Mouse (Mus musculus): ENCODE measurements around the gene Sema5b. TPM values are rescaled to one million over a fixed set of nuclear protein-coding genes. Genes with fewer than 3 reads are reported as not detected.

Gene Sema5b
- total RNA-seq, 2 experiments from 2014 or later: 29.9 to 30.5 TPM

DNA sequence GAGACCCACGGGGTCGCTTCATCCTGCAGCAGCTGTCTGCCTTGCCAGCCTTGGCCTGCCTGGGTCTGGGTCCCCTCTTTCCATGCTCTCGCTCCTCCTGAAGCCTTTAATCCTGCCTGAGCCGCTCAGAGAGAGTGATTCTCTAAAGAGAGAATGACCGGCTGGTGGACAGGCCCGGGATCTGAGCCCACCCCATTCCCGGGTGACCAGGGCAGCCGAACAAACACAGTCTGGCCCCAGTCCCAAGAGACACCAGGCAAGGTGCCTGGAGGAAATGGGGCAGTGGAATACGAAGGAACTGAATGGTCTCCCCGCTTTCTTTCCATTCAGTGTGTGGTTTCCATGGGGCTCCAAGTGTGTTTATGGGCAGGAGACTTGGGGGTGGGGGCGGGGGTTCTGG is 50.8 kb downstream of the Sema5b start:
- peak; percentile 71 for DNase-seq
- intact Hi-C loops (cut with DNase I): no loop called here

- intact Hi-C loops (cut with DNase I): no loop called here
- DNase-seq: peak; percentile 84
Observed at GRCm38 (mm10) chr16:35592274-35593065, 51.5 kb downstream of the Sema5b start.

DNA sequence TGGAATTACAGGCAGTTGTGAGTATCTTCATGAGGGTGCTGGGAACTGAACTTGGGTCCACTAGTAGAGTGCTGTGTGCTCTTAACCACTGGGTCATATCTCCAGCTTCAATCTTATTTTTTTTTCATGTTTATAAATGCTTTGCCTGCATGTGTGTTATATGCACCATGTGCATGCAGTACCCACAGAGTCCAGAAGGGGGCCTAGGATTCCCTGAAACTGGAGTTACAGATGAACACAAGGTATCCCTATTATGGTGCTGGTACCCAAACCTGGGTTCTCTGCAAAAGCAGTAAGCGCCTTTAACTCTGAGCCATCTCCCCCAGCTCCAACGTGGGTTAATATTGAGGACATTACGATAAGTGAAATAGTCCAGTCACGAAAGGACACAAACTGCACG is 52.5 kb downstream of the Sema5b start:
- no peak for DNase-seq
- intact Hi-C loops (cut with DNase I): no loop called here

- no peak for DNase-seq
Observed at GRCm38 (mm10) chr16:35596241-35596640, 55.3 kb downstream of the Sema5b start.

DNA sequence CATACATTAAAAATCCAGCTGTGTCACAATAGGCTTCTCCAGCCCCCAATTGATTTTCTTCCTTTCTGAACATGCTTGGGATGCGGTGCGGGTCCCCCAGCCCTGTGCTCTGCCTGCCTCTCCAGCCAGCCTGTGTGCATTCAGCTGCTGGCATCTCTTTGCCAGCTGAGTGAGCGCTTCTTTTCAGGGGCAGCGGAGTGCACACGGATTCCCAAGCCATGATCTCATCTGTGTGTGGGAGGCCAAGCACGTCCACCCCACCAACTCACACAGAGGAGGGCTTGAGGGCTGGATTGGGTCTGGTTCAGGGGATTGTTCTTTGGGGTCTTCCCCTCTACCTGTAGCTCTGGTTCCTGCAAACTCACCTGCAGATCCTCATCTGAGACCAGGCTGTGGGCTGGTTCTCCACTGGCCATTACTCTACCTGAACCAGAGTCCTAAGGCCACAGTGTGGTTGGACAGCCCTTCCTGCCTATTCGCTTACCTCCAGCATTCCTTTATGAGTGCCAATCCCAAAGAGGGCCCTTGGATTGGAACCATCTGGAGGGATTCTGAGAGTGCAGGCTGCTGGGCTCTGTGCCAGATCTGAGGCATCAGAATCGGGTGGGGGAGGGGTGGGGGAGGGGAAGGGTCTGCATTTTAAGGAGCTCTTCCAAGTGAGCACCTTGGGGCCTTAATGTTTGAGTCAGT is 55.9 kb downstream of the Sema5b start:
- intact Hi-C loops (cut with DNase I): no loop called here
- DNase-seq: peak; percentile 76

More at GRCm38 (mm10) chr16:35596241-35596640, 55.3 kb downstream of the Sema5b start:
- intact Hi-C loops (cut with DNase I): no loop called here

- intact Hi-C loops (cut with DNase I): no loop called here
Observed at GRCm38 (mm10) chr16:35597991-35598390, 57.0 kb downstream of the Sema5b start.

DNA sequence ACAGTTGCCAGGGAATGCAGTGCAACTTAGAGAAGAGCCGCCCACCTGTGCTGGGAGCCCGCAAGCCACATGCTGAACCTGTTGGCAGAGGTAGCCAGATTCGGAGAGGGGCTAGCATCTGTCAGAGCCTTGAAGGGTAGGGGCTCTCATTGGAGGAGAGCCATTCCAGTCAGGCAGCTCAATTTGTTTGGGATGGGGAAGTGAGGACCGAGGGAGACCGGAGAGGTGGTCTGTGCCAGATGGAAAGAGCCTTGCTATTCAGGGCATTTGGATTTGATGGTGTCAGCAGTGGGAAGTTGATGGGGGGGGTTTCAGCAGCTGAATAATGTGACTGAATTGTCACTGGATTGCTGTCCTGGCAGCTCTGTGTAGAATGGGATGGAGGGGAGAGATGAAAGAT is 57.9 kb downstream of the Sema5b start:
- intact Hi-C loops (cut with DNase I): no loop called here
- DNase-seq: peak; percentile 34

More at GRCm38 (mm10) chr16:35597991-35598390, 57.0 kb downstream of the Sema5b start:
- DNase-seq: no peak

DNA sequence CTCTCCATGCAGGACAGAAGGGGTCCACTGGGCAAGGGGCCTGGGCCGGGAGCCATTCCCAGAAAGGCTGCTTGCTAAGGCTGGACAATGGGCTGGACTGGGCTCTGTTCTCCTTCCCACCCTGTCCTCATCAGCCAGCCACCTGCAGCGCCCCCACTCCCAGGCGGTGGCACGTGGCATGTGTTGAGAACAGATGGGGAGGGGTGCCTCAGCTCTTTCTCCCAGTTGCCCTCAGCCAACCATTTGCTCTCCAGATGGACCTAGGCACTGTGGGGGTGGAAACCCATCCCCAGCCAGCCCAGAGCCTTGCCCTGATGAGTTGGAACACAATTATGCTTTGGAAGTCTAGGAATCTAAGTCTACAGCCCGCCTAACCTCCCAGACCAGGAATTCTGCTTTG is 59.3 kb downstream of the Sema5b start:
- DNase-seq: peak; percentile 73
- intact Hi-C loops (cut with DNase I): no loop called here

GRCm38 (mm10) chr16:35601426-35601825 is 60.5 kb downstream of the Sema5b start:
- intact Hi-C loops (cut with DNase I): no loop called here

GRCm38 (mm10) chr16:35602529-35602928 is 61.6 kb downstream of the Sema5b start:
- DNase-seq: no peak
- intact Hi-C loops (cut with DNase I): no loop called here

More at GRCm38 (mm10) chr16:35601426-35601825, 60.5 kb downstream of the Sema5b start:
- DNase-seq: no peak

GRCm38 (mm10) chr16:35603729-35604522 is 63.0 kb downstream of the Sema5b start:
- intact Hi-C loops (cut with DNase I): no loop called here
- DNase-seq: no peak

DNA sequence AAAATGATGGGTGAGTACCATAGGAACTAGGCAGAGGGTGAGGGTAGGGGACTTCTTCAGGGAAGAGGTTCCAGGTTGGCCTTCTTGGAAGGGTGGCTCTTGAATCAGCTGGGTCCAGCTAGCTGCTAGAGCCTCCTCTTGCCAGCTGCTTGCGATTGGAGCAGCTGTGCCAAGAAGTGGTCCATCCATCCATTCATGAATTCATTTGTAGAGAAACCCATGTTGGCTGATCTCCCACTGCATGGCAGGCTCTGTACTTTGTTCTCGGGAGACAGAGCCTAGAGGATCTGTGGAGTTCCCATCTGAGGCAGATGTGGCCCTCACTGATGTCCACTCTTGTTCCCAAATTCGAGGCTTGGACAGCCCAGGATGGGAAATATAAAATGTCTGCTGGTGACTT is 66.3 kb downstream of the Sema5b start:
- DNase-seq: peak; percentile 73
- intact Hi-C loops (cut with DNase I): no loop called here

DNA sequence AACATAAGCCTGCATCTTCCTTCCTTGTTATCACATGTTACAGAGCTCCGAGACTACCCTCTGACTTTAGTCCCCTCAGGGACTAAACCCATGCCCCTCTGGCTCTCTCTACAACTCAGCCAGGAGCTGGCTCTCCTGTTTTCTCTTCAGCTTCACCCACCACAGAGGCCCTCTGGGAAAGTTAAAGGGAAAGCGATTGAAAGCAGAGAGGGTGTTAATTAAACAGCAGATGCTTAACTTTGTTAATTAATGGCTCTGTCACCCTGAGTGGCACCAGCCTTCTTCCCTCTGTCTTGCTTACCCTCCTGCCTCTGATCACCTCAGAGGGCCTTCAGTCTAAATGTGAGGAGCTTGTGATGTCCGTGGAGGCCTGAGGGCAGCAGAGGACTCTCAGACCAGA is 67.3 kb downstream of the Sema5b start:
- DNase-seq: no peak
- intact Hi-C loops (cut with DNase I): no loop called here

GRCm38 (mm10) chr16:35609561-35609960 is 68.6 kb downstream of the Sema5b start:
- DNase-seq: no peak
- intact Hi-C loops (cut with DNase I): no loop called here

GRCm38 (mm10) chr16:35613851-35614804 is 73.2 kb downstream of the Sema5b start:
- intact Hi-C loops (cut with DNase I): no loop called here
- DNase-seq: peak; percentile 83

GRCm38 (mm10) chr16:35617732-35618131 is 76.8 kb downstream of the Sema5b start:
- DNase-seq: no peak
- intact Hi-C loops (cut with DNase I): no loop called here

- intact Hi-C loops (cut with DNase I): no loop called here
- no peak for DNase-seq
Observed at GRCm38 (mm10) chr16:35623026-35623425, 82.1 kb downstream of the Sema5b start.

DNA sequence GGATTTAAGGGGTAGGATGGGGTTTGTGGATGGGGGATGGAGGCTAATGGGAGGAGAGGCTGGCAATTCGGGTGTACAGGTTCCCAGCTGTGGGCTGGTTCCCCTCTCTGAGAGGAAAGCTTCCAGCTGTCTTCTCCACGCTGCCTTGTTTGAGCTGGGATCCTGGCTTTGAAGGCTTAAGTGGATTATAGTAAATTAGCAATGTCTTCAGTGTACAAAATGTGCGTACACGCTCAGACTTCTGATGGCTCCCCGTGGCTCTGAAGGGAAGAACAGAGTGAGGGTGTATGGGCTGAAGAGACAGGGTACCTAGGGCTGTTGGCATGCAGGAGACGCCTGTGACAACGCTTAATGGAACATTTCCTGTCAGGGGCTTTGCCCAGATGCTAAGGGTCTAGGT is 83.0 kb downstream of the Sema5b start:
- DNase-seq: no peak
- intact Hi-C loops (cut with DNase I): no loop called here

GRCm38 (mm10) chr16:35624877-35625276 is 83.9 kb downstream of the Sema5b start:
- intact Hi-C loops (cut with DNase I): loop anchor here (5.0 kb wide), 1 partner anchor 83 kb away; the partner anchor contains the start of gene Sema5b
- no peak for DNase-seq
